Mouse (Mus musculus) liver, embryonic 11.5 days (tissue): ENCODE results near the gene Krt35. TPM values are rescaled to one million over a fixed set of nuclear protein-coding genes. Genes with fewer than 3 reads are reported as not detected.
A peak's percentile ranks its signal among the peaks of the same experiment; 100 is the strongest.

Source experiments
- ATAC-seq: fragments of 200-750 bp; cut with Nextera tagmentation; replicated peaks from 2 replicates; pipeline ENCODE4 v1.8.0; 2017; ENCODE audit warnings: moderate number of reproducible peaks, mild to moderate bottlenecking, moderate TSS enrichment, moderate library complexity; ENCODE audit not compliant: low FRiP score
- DNase-seq: peaks from one replicate; pipeline ENCODE4 v3.0.0-alpha.2; 2017; ENCODE audit warnings: low spot score
- H3K27ac ChIP-seq: fragments of 300-500 bp; sonication (generic); 2 replicates; pipeline ENCODE4 v1.5.1; 2014; ENCODE audit warnings: mild to moderate bottlenecking, low read depth, low read length, control low read depth
- H3K27me3 ChIP-seq: fragments of 300-500 bp; sonication (generic); replicated peaks from 2 replicates; pipeline ENCODE4 v1.6.1; 2014; ENCODE audit warnings: low read length, mixed read lengths; ENCODE audit not compliant: control insufficient read depth, insufficient read depth
- H3K36me3 ChIP-seq: fragments of 300-500 bp; sonication (generic); 2 replicates; pipeline ENCODE4 v1.6.1; 2014; ENCODE audit warnings: mild to moderate bottlenecking, low read length, moderate library complexity, mixed read lengths; ENCODE audit not compliant: control insufficient read depth, insufficient read depth
- H3K4me1 ChIP-seq: fragments of 300-500 bp; sonication (generic); replicated peaks from 2 replicates; pipeline ENCODE4 v1.6.1; 2014; ENCODE audit warnings: low read length, mixed read lengths; ENCODE audit not compliant: control insufficient read depth, insufficient read depth
- H3K4me2 ChIP-seq: fragments of 300-500 bp; sonication (generic); 2 replicates; pipeline ENCODE4 v1.6.1; 2014; ENCODE audit warnings: mild to moderate bottlenecking, control low read depth, moderate library complexity
- H3K4me3 ChIP-seq: fragments of 300-500 bp; sonication (generic); 2 replicates; pipeline ENCODE4 v1.5.1; 2014; ENCODE audit warnings: low read depth, low read length, control low read depth
- H3K9ac ChIP-seq: fragments of 300-500 bp; sonication (generic); 2 replicates; pipeline ENCODE4 v1.6.1; 2014; ENCODE audit warnings: low read depth, low read length, control low read depth
- H3K9me3 ChIP-seq: fragments of 300-500 bp; sonication (generic); 2 replicates; pipeline ENCODE4 v1.6.1; 2016; ENCODE audit warnings: low read length, inconsistent platforms, mixed read lengths; ENCODE audit not compliant: control insufficient read depth
- WGBS: fragments of 180-500 bp; shearing (Covaris S2); extraction: QIAGEN DNeasy Blood & Tissue Kit; methylation state at CpG from one replicate; pipeline ENCODE4 v1.1.7; 2014; 5-methylcytosine and 5-hydroxymethylcytosine counted together
- polyA plus RNA-seq: library from polyadenylated mRNA; unstranded; fragments of >200 nt; fragmentation: Nextera tagmentation; extraction: Ambion mirVana; gene quantifications from 2 replicates; pipeline ENCODE4 v1.2.1, GENCODE M21; 2014

Gene Krt35
- not detected in 2 replicates for polyA plus RNA-seq

DNA sequence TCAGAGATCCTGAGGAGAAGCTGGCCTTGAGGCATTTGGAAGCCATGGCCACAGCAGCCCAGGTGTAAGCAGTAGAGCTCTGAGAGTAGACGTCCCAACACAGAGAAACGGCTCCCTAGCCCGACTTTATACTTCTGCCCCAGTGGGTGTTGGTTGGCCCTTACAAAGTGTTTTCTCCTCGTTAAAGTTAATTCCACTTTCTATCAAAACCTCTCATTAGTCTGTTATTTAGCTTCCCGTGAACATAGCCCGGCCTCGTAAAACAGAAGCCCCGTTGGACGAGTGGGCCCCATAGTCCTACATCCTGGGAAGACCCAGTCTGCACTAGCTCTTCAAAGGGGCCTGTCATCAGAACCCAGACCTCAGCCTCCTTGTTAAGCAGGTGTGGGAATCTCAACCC lies at the start of gene Krt35:
Gene Krt35 (minus strand): TSS at position 101 of the 400 bp plus-strand sequence.
- no peak within 1 kb of the TSS for H3K4me2 ChIP-seq
- ATAC-seq (no peak), DNase-seq (no peak)
- H3K9me3 ChIP-seq, result no peaks in the 10 kb centered on the region
- no peaks in the 10 kb centered on the region for H3K27me3 ChIP-seq
- H3K9ac ChIP-seq, result no peak within 1 kb of the TSS
- H3K36me3 ChIP-seq, result no peaks in the 10 kb centered on the region
- no peaks in the 10 kb centered on the region for H3K4me1 ChIP-seq
- 83% methylated on average over 9 of the region's 9 CpGs for WGBS
- H3K27ac ChIP-seq, result no peak within 1 kb of the TSS
- H3K4me3 ChIP-seq, result no peak within 1 kb of the TSS

DNA sequence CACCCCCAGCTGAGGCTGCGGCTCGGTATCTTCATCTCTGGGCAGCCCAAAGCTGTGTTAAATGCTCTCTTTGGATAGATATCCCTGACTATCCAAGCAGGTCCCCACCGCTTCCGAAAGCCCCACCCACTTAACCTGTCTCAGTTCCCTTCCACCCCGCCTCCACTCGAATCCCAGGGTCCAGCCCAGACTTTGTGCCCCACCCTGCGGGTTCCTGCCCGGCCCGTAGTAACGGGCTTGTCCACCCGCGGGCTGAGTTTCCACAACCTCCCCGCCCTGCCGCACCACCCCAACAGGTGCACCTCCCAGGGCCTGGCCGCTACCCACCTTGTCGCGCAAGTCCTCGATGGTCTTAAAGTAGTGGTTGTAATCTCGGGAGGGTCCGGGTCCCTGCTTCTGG lies 49.1 kb upstream of the Krt35 start:
- DNase-seq (no peak), ATAC-seq (0 out of 2 replicates have a peak, but pooled peaks have one; percentile 41)
- Histone ChIP-seq H3K27me3 (peaks cover 24% of the 10 kb centered on the region), H3K4me3 (peak overlapping the region; percentile 26), H3K9ac (no peak overlapping the region), H3K4me2 (peak overlapping the region; percentile 57), H3K36me3 (no peaks in the 10 kb centered on the region), H3K4me1 (no peaks in the 10 kb centered on the region), H3K9me3 (no peaks in the 10 kb centered on the region), H3K27ac (no peak overlapping the region)
- 5% methylated on average over 20 of the region's 20 CpGs for WGBS

DNA sequence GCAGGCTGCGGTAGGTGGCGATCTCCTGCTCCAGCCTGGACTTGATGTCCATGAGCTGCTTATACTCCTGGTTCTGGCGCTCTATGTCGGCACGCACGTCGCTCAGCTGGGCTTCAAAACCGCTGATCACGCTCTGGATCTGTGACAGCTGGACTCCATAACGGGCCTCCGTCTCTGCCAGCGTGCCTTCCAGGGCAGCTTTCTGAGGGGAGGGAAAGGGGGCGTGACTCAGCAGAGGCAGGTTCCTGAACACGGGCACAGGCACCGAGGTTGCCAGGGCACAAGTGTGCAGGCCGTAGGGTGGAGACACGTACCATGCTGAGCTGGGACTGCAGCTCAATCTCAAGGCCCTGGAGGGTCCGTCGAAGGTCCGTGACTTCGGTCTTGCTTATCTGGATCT lies 44.9 kb upstream of the Krt35 start:
- WGBS, result 86% methylated on average over 21 of the region's 21 CpGs
- no peak overlapping the region for H3K4me2 ChIP-seq

DNA sequence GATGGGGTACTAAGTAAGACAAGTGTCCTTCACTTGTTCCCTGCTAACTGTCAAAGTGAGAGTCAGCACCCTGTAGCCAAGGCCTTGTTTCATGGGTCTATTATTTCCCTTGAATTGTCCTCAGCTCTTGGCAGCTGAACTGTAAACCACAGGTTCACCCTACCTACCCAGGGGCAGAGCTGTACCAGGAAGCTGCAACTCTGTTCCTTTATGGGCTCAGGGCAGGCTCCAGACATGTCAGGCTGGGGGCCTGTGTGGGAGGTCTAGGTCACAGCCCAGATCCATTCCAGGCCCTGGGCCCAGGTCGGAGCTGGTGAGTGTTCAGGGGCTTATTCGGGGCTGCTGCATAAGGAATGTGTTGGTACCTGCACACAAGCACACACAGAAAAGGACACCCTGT lies 43.4 kb upstream of the Krt35 start:
- WGBS, result 92% methylated on average over 2 of the region's 2 CpGs
- H3K27ac ChIP-seq, result no peak overlapping the region

More for the DNA sequence above, 44.9 kb upstream of the Krt35 start:
- H3K4me3 ChIP-seq, result no peak overlapping the region
- no peaks in the 10 kb centered on the region for H3K9me3 ChIP-seq
- no peak overlapping the region for H3K9ac ChIP-seq
- no peak overlapping the region for H3K27ac ChIP-seq
- ATAC-seq (no peak), DNase-seq (no peak)
- no peaks in the 10 kb centered on the region for H3K4me1 ChIP-seq
- peaks cover 19% of the 10 kb centered on the region for H3K27me3 ChIP-seq
- H3K36me3 ChIP-seq, result no peaks in the 10 kb centered on the region

GRCm38 (mm10) chr11:100138809-100139208 lies 42.8 kb upstream of the Krt35 start:
- Histone ChIP-seq H3K27ac (no peak overlapping the region), H3K9ac (no peak overlapping the region), H3K9me3 (no peaks in the 10 kb centered on the region), H3K4me3 (no peak overlapping the region), H3K4me2 (no peak overlapping the region), H3K36me3 (no peaks in the 10 kb centered on the region), H3K4me1 (no peaks in the 10 kb centered on the region), H3K27me3 (no peaks in the 10 kb centered on the region)
- DNase-seq, result no peak
- WGBS, result 56% methylated on average over 7 of the region's 7 CpGs
- ATAC-seq, result no peak

More for the DNA sequence above, 43.4 kb upstream of the Krt35 start:
- DNase-seq (no peak), ATAC-seq (no peak)
- Histone ChIP-seq H3K9me3 (no peaks in the 10 kb centered on the region), H3K9ac (no peak overlapping the region), H3K27me3 (peaks cover 3% of the 10 kb centered on the region), H3K4me2 (no peak overlapping the region), H3K4me1 (no peaks in the 10 kb centered on the region), H3K4me3 (no peak overlapping the region), H3K36me3 (no peaks in the 10 kb centered on the region)

DNA sequence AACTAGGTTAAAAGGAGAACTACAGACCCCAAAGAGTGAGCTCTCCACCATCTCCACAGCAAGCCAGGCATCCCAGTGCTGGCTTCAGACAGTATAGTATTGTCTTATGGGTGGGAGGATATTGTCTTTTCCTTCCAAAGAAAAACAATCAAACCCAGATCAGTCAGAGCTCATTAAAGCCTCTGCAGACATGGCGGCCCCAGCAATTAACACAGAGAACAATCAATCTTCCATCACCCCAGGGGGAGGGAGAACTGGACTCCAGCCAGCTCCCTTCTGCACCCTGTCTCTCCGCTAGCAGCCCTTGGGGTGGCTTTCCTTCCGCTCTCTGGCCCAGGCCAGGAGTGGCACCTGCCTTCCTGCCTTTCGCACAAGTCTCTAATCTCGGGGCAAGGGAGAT lies 41.7 kb upstream of the Krt35 start:
- Histone ChIP-seq H3K36me3 (no peaks in the 10 kb centered on the region), H3K4me1 (no peaks in the 10 kb centered on the region), H3K4me3 (no peak overlapping the region), H3K4me2 (no peak overlapping the region), H3K27ac (no peak overlapping the region), H3K9ac (no peak overlapping the region), H3K27me3 (no peaks in the 10 kb centered on the region), H3K9me3 (no peaks in the 10 kb centered on the region)
- whole genome bisulfite sequencing, result 56% methylated on average over 5 of the region's 5 CpGs
- DNase-seq (no peak), ATAC-seq (no peak)

GRCm38 (mm10) chr11:100136559-100136958 lies 40.5 kb upstream of the Krt35 start:
- H3K36me3 ChIP-seq, result no peaks in the 10 kb centered on the region
- no peaks in the 10 kb centered on the region for H3K4me1 ChIP-seq
- H3K27ac ChIP-seq, result no peak overlapping the region
- H3K9ac ChIP-seq, result no peak overlapping the region
- DNase-seq, result no peak
- no peaks in the 10 kb centered on the region for H3K27me3 ChIP-seq
- H3K4me3 ChIP-seq, result no peak overlapping the region
- no peak for ATAC-seq
- no peaks in the 10 kb centered on the region for H3K9me3 ChIP-seq
- no peak overlapping the region for H3K4me2 ChIP-seq
- 17% methylated on average over 5 of the region's 5 CpGs for WGBS

DNA sequence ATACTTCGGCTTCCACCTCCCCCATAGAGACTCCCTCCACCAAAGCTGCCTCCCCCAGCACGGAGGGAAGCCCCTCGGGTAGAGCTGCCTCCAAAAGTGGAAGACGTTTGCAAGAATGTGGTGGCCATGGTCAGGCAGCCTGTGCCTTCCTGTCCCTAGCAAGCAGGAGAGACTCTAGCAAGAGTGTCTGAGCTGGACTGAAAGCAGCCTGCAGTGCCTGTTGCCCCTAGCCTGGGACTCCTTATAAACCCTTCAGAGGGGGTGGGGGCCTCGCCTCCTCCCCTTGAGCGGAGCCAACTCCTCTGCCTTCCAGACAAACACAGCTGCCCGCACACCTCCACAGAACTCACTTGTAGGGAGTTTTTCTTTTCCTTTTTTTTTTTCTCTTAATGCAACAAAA lies 39.7 kb upstream of the Krt35 start, which contains the start of gene Krt15:
Gene Krt15 (minus strand): TSS at position 198 of the 400 bp plus-strand sequence.
- Histone ChIP-seq H3K4me2 (no peak within 1 kb of the TSS), H3K36me3 (no peaks in the 10 kb centered on the region), H3K27ac (no peak within 1 kb of the TSS), H3K9me3 (no peaks in the 10 kb centered on the region), H3K4me1 (no peaks in the 10 kb centered on the region), H3K4me3 (no peak within 1 kb of the TSS), H3K27me3 (no peaks in the 10 kb centered on the region), H3K9ac (no peak within 1 kb of the TSS)
- no peak for ATAC-seq
- no peak for DNase-seq
- 60% methylated on average over 7 of the region's 7 CpGs for WGBS

DNA sequence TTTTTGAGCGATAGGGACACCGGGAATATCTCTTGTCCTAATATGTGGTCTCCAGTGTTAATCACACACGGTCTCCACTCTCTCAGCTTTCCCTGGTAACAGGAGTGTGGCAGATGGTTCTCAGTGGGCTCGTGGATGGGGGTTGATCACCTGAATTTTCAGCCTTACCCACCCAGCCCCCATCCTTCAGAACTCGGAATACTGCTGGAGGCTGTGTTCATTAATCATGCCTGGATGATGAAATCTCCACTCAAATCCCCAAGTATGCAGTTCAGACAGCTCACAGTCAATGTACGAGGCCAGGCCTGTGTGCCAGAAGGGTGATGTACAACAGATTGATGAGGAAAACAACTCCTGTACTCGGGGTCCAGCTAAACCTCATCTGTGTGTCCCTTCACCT lies 28.9 kb upstream of the Krt35 start:
- H3K4me2 ChIP-seq, result no peak overlapping the region
- WGBS, result 64% methylated on average over 7 of the region's 7 CpGs
- H3K36me3 ChIP-seq, result no peaks in the 10 kb centered on the region
- no peak for DNase-seq
- H3K27me3 ChIP-seq, result no peaks in the 10 kb centered on the region
- H3K9me3 ChIP-seq, result no peaks in the 10 kb centered on the region
- no peak overlapping the region for H3K9ac ChIP-seq
- no peak for ATAC-seq
- 0 out of 2 replicates have a peak, but pooled peaks cover 2% of the 10 kb centered on the region for H3K4me1 ChIP-seq
- no peak overlapping the region for H3K4me3 ChIP-seq
- H3K27ac ChIP-seq, result no peak overlapping the region
